Mouse (Mus musculus) small intestine, adult 2 months (tissue): ENCODE measurements around the gene Cat. TPM values are rescaled to one million over a fixed set of nuclear protein-coding genes. Genes with fewer than 3 reads are reported as not detected.

Source experiments
- H3K27ac ChIP-seq: fragments of 200-500 bp; 2 replicates; pipeline ENCODE4 v1.5.1; 2012; ENCODE audit warnings: low read depth, low read length, control low read depth, inconsistent platforms; ENCODE audit not compliant: insufficient read depth
- H3K27me3 ChIP-seq: fragments of 200-500 bp; 2 replicates; pipeline ENCODE4 v1.6.1; 2012; ENCODE audit warnings: mild to moderate bottlenecking, moderate library complexity, low read length, inconsistent platforms; ENCODE audit not compliant: control insufficient read depth, insufficient read depth
- H3K36me3 ChIP-seq: fragments of 200-500 bp; 2 replicates; pipeline ENCODE4 v1.6.1; 2012; ENCODE audit warnings: mild to moderate bottlenecking, low read length, control low read depth, inconsistent platforms; ENCODE audit not compliant: control insufficient read depth, insufficient read depth
- H3K4me1 ChIP-seq: fragments of 200-500 bp; 2 replicates; pipeline ENCODE4 v1.6.1; 2012; ENCODE audit warnings: low read length, inconsistent platforms, mixed read lengths; ENCODE audit not compliant: control insufficient read depth, insufficient read depth, insufficient read length
- H3K4me3 ChIP-seq: fragments of 200-500 bp; 2 replicates; pipeline ENCODE4 v1.5.1; 2012; ENCODE audit warnings: low read depth, mild to moderate bottlenecking, control low read depth, inconsistent platforms, low read length, moderate library complexity
- CTCF ChIP-seq: fragments of 200-500 bp; IDR thresholded peaks from 2 replicates; pipeline ENCODE4 v1.5.1; 2012; ENCODE audit warnings: low read depth, mild to moderate bottlenecking, control low read depth, inconsistent platforms, low read length, moderate library complexity, mixed read lengths; ENCODE audit not compliant: insufficient replicate concordance, insufficient read length; ENCODE audit errors: extremely low read depth
- POLR2A ChIP-seq: fragments of 200-500 bp; IDR thresholded peaks from 2 replicates; pipeline ENCODE4 v1.6.1; 2012; ENCODE audit warnings: low read depth, mild to moderate bottlenecking, control low read depth, inconsistent platforms, low read length, moderate library complexity
- WGBS: fragments of 180-500 bp; shearing (Covaris S2); methylation state at CpG from one replicate; pipeline ENCODE4 v1.1.7; 2018; 5-methylcytosine and 5-hydroxymethylcytosine counted together
- polyA plus RNA-seq: library from polyadenylated mRNA; depleted of rRNA; stranded (reverse); fragments of >200 nt; gene quantifications from 2 replicates; pipeline ENCODE4 v1.2.3, GENCODE M21; 2012; rRNA removed

The Cat gene
- polyA plus RNA-seq, result 55.8 and 113 TPM in 2 replicates

GRCm38 (mm10) chr2:103484617-103485401 lies at the start of gene Cat:
TSS of gene Cat (minus strand) at chr2:103485160.
- Histone ChIP-seq H3K4me3 (peak within 1 kb of the TSS; percentile 75), H3K27me3 (no peaks in the 10 kb centered on the region), H3K36me3 (no peaks in the 10 kb centered on the region), H3K27ac (peak within 1 kb of the TSS; percentile 96), H3K4me1 (peaks cover 6% of the 10 kb centered on the region)
- TF ChIP-seq POLR2A (peak; percentile 99), CTCF (no peak)
- WGBS, result under 1% methylated on average over 41 of the region's 41 CpGs

GRCm38 (mm10) chr2:103525596-103525995 lies 40.6 kb upstream of the Cat start:
- WGBS, result 95% methylated on average over 1 of the region's 1 CpGs
- Histone ChIP-seq H3K27me3 (no peaks in the 10 kb centered on the region), H3K27ac (no peak overlapping the region), H3K4me3 (no peak overlapping the region), H3K36me3 (no peaks in the 10 kb centered on the region), H3K4me1 (no peaks in the 10 kb centered on the region)
- TF ChIP-seq CTCF, result no peak
- TF ChIP-seq POLR2A, result no peak

GRCm38 (mm10) chr2:103516472-103516871 lies 31.5 kb upstream of the Cat start:
- Histone ChIP-seq H3K27ac (no peak overlapping the region), H3K27me3 (no peaks in the 10 kb centered on the region), H3K4me3 (no peak overlapping the region), H3K36me3 (no peaks in the 10 kb centered on the region), H3K4me1 (no peaks in the 10 kb centered on the region)
- WGBS, result 78% methylated on average over 1 of the region's 1 CpGs
- TF ChIP-seq CTCF, result no peak
- no peak for TF ChIP-seq POLR2A

GRCm38 (mm10) chr2:103515513-103516180 lies 30.7 kb upstream of the Cat start:
- no peak overlapping the region for H3K4me3 ChIP-seq
- H3K27me3 ChIP-seq, result no peaks in the 10 kb centered on the region
- H3K36me3 ChIP-seq, result no peaks in the 10 kb centered on the region
- WGBS, result 40% methylated on average over 6 of the region's 6 CpGs
- TF ChIP-seq CTCF (no peak), POLR2A (no peak)
- H3K4me1 ChIP-seq, result no peaks in the 10 kb centered on the region
- H3K27ac ChIP-seq, result no peak overlapping the region

- H3K4me3 ChIP-seq, result no peak overlapping the region
- TF ChIP-seq CTCF (no peak), POLR2A (no peak)
- no peak overlapping the region for H3K27ac ChIP-seq
- no peaks in the 10 kb centered on the region for H3K4me1 ChIP-seq
- WGBS, result 71% methylated on average over 5 of the region's 5 CpGs
- H3K27me3 ChIP-seq, result no peaks in the 10 kb centered on the region
- no peaks in the 10 kb centered on the region for H3K36me3 ChIP-seq
Observed at GRCm38 (mm10) chr2:103512066-103512795, 27.3 kb upstream of the Cat start.

- Histone ChIP-seq H3K4me1 (no peaks in the 10 kb centered on the region), H3K4me3 (no peak overlapping the region), H3K27ac (no peak overlapping the region), H3K36me3 (no peaks in the 10 kb centered on the region), H3K27me3 (no peaks in the 10 kb centered on the region)
- WGBS, result 92% methylated on average over 1 of the region's 1 CpGs
- TF ChIP-seq POLR2A (no peak), CTCF (no peak)
Observed at GRCm38 (mm10) chr2:103511631-103512030, 26.7 kb upstream of the Cat start.

- Histone ChIP-seq H3K4me1 (no peaks in the 10 kb centered on the region), H3K27me3 (no peaks in the 10 kb centered on the region), H3K36me3 (no peaks in the 10 kb centered on the region), H3K4me3 (no peak overlapping the region), H3K27ac (no peak overlapping the region)
- no peak for TF ChIP-seq POLR2A
- TF ChIP-seq CTCF, result no peak
- 90% methylated on average over 1 of the region's 1 CpGs for WGBS
Observed at GRCm38 (mm10) chr2:103511042-103511441, 26.1 kb upstream of the Cat start.
